20 mouse cellular contexts compared by ENCODE assay signal in the genomic region with DNA sequence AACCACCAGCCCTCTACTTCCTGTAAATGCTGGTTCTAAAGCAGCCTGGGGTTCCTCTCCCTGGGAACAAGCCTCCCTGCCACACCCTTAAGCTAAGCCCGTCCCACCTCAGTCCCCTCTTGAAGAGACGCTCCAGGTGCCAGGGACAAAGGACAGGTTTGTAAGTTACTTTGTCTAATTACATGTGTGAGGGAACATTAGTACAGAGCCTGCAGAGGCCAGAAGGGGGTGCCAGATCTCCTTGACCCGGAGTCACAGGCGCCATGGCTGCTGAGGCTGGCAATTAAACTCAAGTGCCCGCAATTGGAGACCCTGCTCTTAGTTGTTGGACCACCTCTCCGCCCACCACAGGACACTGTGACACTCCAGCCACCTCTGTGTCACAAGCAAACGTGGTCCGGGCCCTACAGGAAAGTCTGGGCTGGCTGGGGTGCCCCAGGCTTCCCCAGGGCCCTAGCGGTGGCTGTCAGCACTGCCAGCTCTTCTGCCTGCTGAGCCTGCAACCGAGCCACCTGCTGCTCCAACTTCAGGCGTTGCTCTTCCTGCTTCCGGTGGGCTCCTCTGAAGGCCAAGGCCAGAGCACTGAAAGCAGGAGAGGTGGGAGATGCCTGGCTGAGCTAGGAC. TPM values are rescaled to one million over a fixed set of nuclear protein-coding genes. Genes with fewer than 3 reads are reported as not detected.
DNase-seq lines count a peak whose midpoint lies in the region; ATAC-seq and TF ChIP-seq lines count a peak whose summit lies in the region.
"Had no signal": no experiment of that assay in that cellular context is flagged by ENCODE, and none has a peak within 500 bp of the region (broad histone marks: within the 10 kb centered on the region; RNA-seq: fewer than 3 reads in every experiment).

No protein-coding gene starts in this region.

- ATAC-seq in forebrain, embryonic 13.5 days: no peak
- no peak for ATAC-seq in kidney, embryonic 14.5 days (ENCODE audit: low FRiP score, low TSS enrichment)
- ATAC-seq: forebrain, embryonic 14.5 days; midbrain, embryonic 13.5 days; Patski had no signal

- H3K9ac ChIP-seq in forebrain, embryonic 13.5 days: no peak overlapping the region
- H3K9ac ChIP-seq in kidney, embryonic 14.5 days (ENCODE audit: low read depth, low read length): no peak overlapping the region
- H3K9ac ChIP-seq in CH12.LX (ENCODE audit: insufficient read depth, low read depth): no peak overlapping the region
- H3K9ac ChIP-seq: embryonic facial prominence, embryonic 15.5 days; hindbrain, embryonic 15.5 days; liver, embryonic 13.5 days; midbrain, embryonic 13.5 days had no signal

- H3K79me2 ChIP-seq in CH12.LX (replicated peaks; ENCODE audit: control insufficient read depth, extremely low read depth, insufficient read depth, poor library complexity, severe bottlenecking): no peaks in the 10 kb centered on the region

- DNase-seq in forebrain, embryonic 10.5 days (ENCODE audit: extremely low spot score, low spot score): no peak
- peak; percentile 38 to 47 for DNase-seq in kidney, postnatal 25 days
- DNase-seq in CH12.LX (ENCODE audit: extremely low read depth): no peak
- no peak for DNase-seq in thymus, postnatal 0 days (ENCODE audit: low spot score)
- DNase-seq in B cell, adult 2 months: no peak
- DNase-seq: cerebellum, adult 8-10 months; heart, adult 11 months; heart, postnatal 10 days; kidney, postnatal 14 days; liver, embryonic 13.5 days; lung, postnatal 4 days; right cerebral cortex, postnatal 25 days had no signal

- no peak for TF ChIP-seq POLR2A in CH12.LX (IDR thresholded peaks at IDR 0.05; ENCODE audit: low read depth, low read length)
- no peak for TF ChIP-seq POLR2A in bone marrow, adult 2 months (IDR thresholded peaks at IDR 0.05; ENCODE audit: borderline replicate concordance, control insufficient read depth, low read depth, low read length)

- H3K27me3 ChIP-seq in forebrain, embryonic 10.5 days (ENCODE audit: poor library complexity, severe bottlenecking): no peaks in the 10 kb centered on the region
- peaks cover 11% of the 10 kb centered on the region for H3K27me3 ChIP-seq in forebrain, embryonic 13.5 days
- H3K27me3 ChIP-seq in kidney, embryonic 14.5 days (ENCODE audit: control insufficient read depth, insufficient read depth, low read length): no peaks in the 10 kb centered on the region
- no peaks in the 10 kb centered on the region for H3K27me3 ChIP-seq in CH12.LX (replicated peaks)
- H3K27me3 ChIP-seq: embryonic facial prominence, embryonic 15.5 days; hindbrain, embryonic 15.5 days; midbrain, embryonic 13.5 days; Patski had no signal

- dilution Hi-C loops in CH12.LX (cut with MboI; ENCODE audit: extremely low pct_ligation_motif_present, extremely low pct_unique_long_range_greater_than_20kb, low sequenced_read_pairs): no loop called here

- peaks cover 37% of the 10 kb centered on the region for H3K4me1 ChIP-seq in forebrain, embryonic 10.5 days
- peaks cover 21% of the 10 kb centered on the region for H3K4me1 ChIP-seq in forebrain, embryonic 13.5 days
- H3K4me1 ChIP-seq in kidney, embryonic 14.5 days (ENCODE audit: control insufficient read depth, insufficient read depth, low read length): peaks cover 16% of the 10 kb centered on the region
- H3K4me1 ChIP-seq in CH12.LX (ENCODE audit: control insufficient read depth in 1 of 2, insufficient read depth in 2 of 2): peaks cover 5 to 26% of the 10 kb centered on the region in 2 experiments
- no peaks in the 10 kb centered on the region; the same call in 1 of the 2 replicates for H3K4me1 ChIP-seq in bone marrow, adult 2 months (ENCODE audit: control insufficient read depth, insufficient read depth, low read length)

- TF ChIP-seq CTCF in CH12.LX (conservative IDR thresholded peaks at IDR 0.05 in 1 of 2, IDR thresholded peaks at IDR 0.05 in 1 of 2; ENCODE audit: low read depth in 2 of 2, low read length in 2 of 2): peak in 1 of 2 experiments; percentile 44; a peak in 2 of 4 replicates
- TF ChIP-seq CTCF in bone marrow, adult 2 months (IDR thresholded peaks at IDR 0.05; ENCODE audit: control insufficient read depth, insufficient read depth, low read length): peak; percentile 14; the same call in 1 of the 2 replicates

- no peak for TF ChIP-seq EP300 in CH12.LX (IDR thresholded peaks at IDR 0.05; ENCODE audit: low read length)

- no peaks in the 10 kb centered on the region for H3K9me3 ChIP-seq in forebrain, embryonic 10.5 days
- H3K9me3 ChIP-seq in forebrain, embryonic 13.5 days (replicated peaks): no peaks in the 10 kb centered on the region
- H3K9me3 ChIP-seq in kidney, embryonic 14.5 days (ENCODE audit: control insufficient read depth, low read length): no peaks in the 10 kb centered on the region
- no peaks in the 10 kb centered on the region for H3K9me3 ChIP-seq in CH12.LX (replicated peaks; ENCODE audit: low read length)
- H3K9me3 ChIP-seq: embryonic facial prominence, embryonic 15.5 days; hindbrain, embryonic 15.5 days; liver, embryonic 13.5 days; midbrain, embryonic 13.5 days had no signal

- H3K36me3 ChIP-seq in forebrain, embryonic 10.5 days (replicated peaks): no peaks in the 10 kb centered on the region
- H3K36me3 ChIP-seq in forebrain, embryonic 13.5 days (ENCODE audit: poor library complexity, severe bottlenecking): no peaks in the 10 kb centered on the region
- H3K36me3 ChIP-seq in kidney, embryonic 14.5 days (ENCODE audit: control insufficient read depth, insufficient read depth, low read length): no peaks in the 10 kb centered on the region
- no peaks in the 10 kb centered on the region for H3K36me3 ChIP-seq in CH12.LX (replicated peaks in 1 of 2; ENCODE audit: control insufficient read depth in 1 of 2, insufficient read depth in 1 of 2, low read length in 1 of 2)
- H3K36me3 ChIP-seq: embryonic facial prominence, embryonic 15.5 days; hindbrain, embryonic 15.5 days; liver, embryonic 13.5 days; midbrain, embryonic 13.5 days had no signal

- peak; percentile 18 for TF ChIP-seq RAD21 in CH12.LX (IDR thresholded peaks at IDR 0.05; ENCODE audit: low read depth, low read length)

- peak overlapping the region; percentile 6; the same call in 1 of the 2 replicates for H3K4me3 ChIP-seq in forebrain, embryonic 10.5 days
- H3K4me3 ChIP-seq in forebrain, embryonic 13.5 days: no peak overlapping the region
- no peak overlapping the region for H3K4me3 ChIP-seq in kidney, embryonic 14.5 days (ENCODE audit: low read length)
- H3K4me3 ChIP-seq in CH12.LX (replicated peaks in 1 of 3; ENCODE audit: low read depth in 2 of 3, low read length in 2 of 3, poor library complexity in 1 of 3): no peak overlapping the region
- H3K4me3 ChIP-seq in bone marrow, adult 2 months (replicated peaks; ENCODE audit: control insufficient read depth, low read depth, low read length): no peak overlapping the region
- H3K4me3 ChIP-seq: embryonic facial prominence, embryonic 15.5 days; hindbrain, embryonic 15.5 days; liver, embryonic 13.5 days; midbrain, embryonic 13.5 days had no signal

- peak overlapping the region; percentile 48 for H3K27ac ChIP-seq in forebrain, embryonic 10.5 days
- H3K27ac ChIP-seq in forebrain, embryonic 13.5 days: no peak overlapping the region
- H3K27ac ChIP-seq in kidney, embryonic 14.5 days (ENCODE audit: low read depth, low read length): no peak overlapping the region
- H3K27ac ChIP-seq in CH12.LX (ENCODE audit: insufficient read depth, low read depth): no peak overlapping the region
- no peak overlapping the region for H3K27ac ChIP-seq in bone marrow, adult 2 months (ENCODE audit: control insufficient read depth, insufficient read depth, low read depth, low read length, poor library complexity)
- H3K27ac ChIP-seq: embryonic facial prominence, embryonic 15.5 days; hindbrain, embryonic 15.5 days; liver, embryonic 13.5 days; midbrain, embryonic 13.5 days had no signal

- in situ Hi-C loops in CH12.LX (cut with MboI; ENCODE audit: low pct_ligation_motif_present, low pct_unique_long_range_greater_than_20kb, low sequenced_read_pairs): no loop called here

- WGBS in forebrain, embryonic 10.5 days: 76% methylated on average over 12 of the region's 12 CpGs
- WGBS in forebrain, embryonic 13.5 days: 66% methylated on average over 12 of the region's 12 CpGs
- 73% methylated on average over 12 of the region's 12 CpGs for WGBS in kidney, embryonic 14.5 days
- 83% methylated on average over 12 of the region's 12 CpGs for WGBS in bone marrow, adult 2 months

- no peak overlapping the region for H3K4me2 ChIP-seq in forebrain, embryonic 13.5 days
- no peak overlapping the region for H3K4me2 ChIP-seq in kidney, embryonic 14.5 days (replicated peaks; ENCODE audit: low read depth, low read length)
- H3K4me2 ChIP-seq in CH12.LX (ENCODE audit: insufficient read depth, low read depth, poor library complexity, severe bottlenecking): no peak overlapping the region
- H3K4me2 ChIP-seq: embryonic facial prominence, embryonic 15.5 days; hindbrain, embryonic 15.5 days; liver, embryonic 13.5 days; midbrain, embryonic 13.5 days had no signal

RNA-seq across cellular contexts. Expression of a gene that starts 3.6 kb away (rescaled TPM):
- 47.8 and 49.0 TPM in 2 replicates for polyA plus RNA-seq in forebrain, embryonic 10.5 days (2016; fragmentation: Nextera tagmentation; extraction: Ambion mirVana)
- polyA plus RNA-seq in forebrain, embryonic 13.5 days (2015; fragmentation: Nextera tagmentation; extraction: Ambion mirVana): 11.6 and 12.9 TPM in 2 replicates
- 134 and 149 TPM in 2 replicates for polyA plus RNA-seq in kidney, embryonic 14.5 days (2014; fragmentation: Nextera tagmentation; extraction: Ambion mirVana)
- total RNA-seq in CH12.LX (2012; rRNA removed) (25.2 and 25.3 TPM in 2 replicates), CH12.LX (2014; rRNA removed) (11.8 and 13.1 TPM in 2 replicates)
- 14.2 and 15.6 TPM in 2 replicates for polyA plus RNA-seq in CH12.LX (2012; ENCODE audit: insufficient read length, low read depth)
- polyA plus RNA-seq in bone marrow, adult 2 months (2011; ENCODE audit: insufficient read depth, insufficient read length, low replicate concordance, missing spikeins): 9.5 and 17.5 TPM in 2 replicates
- polyA plus RNA-seq in thymus, postnatal 0 days (2015; fragmentation: Nextera tagmentation; extraction: Ambion mirVana): 17.7 and 18.4 TPM in 2 replicates

RNA-seq across cellular contexts. Expression of a gene that starts 10.3 kb away (rescaled TPM):
- polyA plus RNA-seq in forebrain, embryonic 10.5 days (2016; fragmentation: Nextera tagmentation; extraction: Ambion mirVana): 5.8 and 5.9 TPM in 2 replicates
- 3.7 and 4.2 TPM in 2 replicates for polyA plus RNA-seq in forebrain, embryonic 13.5 days (2015; fragmentation: Nextera tagmentation; extraction: Ambion mirVana)
- polyA plus RNA-seq in kidney, embryonic 14.5 days (2014; fragmentation: Nextera tagmentation; extraction: Ambion mirVana): 10.4 and 12.3 TPM in 2 replicates
- total RNA-seq in CH12.LX (2012; rRNA removed): not detected in 2 replicates
- total RNA-seq in CH12.LX (2014; rRNA removed): not detected in 2 replicates
- polyA plus RNA-seq in CH12.LX (2012; ENCODE audit: insufficient read length, low read depth): not detected in 2 replicates
- 7.2 and 15.9 TPM in 2 replicates for polyA plus RNA-seq in bone marrow, adult 2 months (2011; ENCODE audit: insufficient read depth, insufficient read length, low replicate concordance, missing spikeins)
- polyA plus RNA-seq in thymus, postnatal 0 days (2015; fragmentation: Nextera tagmentation; extraction: Ambion mirVana): 4.7 and 5.1 TPM in 2 replicates

RNA-seq across cellular contexts. Expression of a gene that starts 11.3 kb away (rescaled TPM):
- polyA plus RNA-seq in forebrain, embryonic 10.5 days (2016; fragmentation: Nextera tagmentation; extraction: Ambion mirVana): 106 and 108 TPM in 2 replicates
- polyA plus RNA-seq in forebrain, embryonic 13.5 days (2015; fragmentation: Nextera tagmentation; extraction: Ambion mirVana): 99.2 and 101 TPM in 2 replicates
- polyA plus RNA-seq in kidney, embryonic 14.5 days (2014; fragmentation: Nextera tagmentation; extraction: Ambion mirVana): 107 and 125 TPM in 2 replicates
- total RNA-seq in CH12.LX (2012; rRNA removed) (66.0 and 67.3 TPM in 2 replicates), CH12.LX (2014; rRNA removed) (47.6 and 56.7 TPM in 2 replicates)
- 132 and 137 TPM in 2 replicates for polyA plus RNA-seq in CH12.LX (2012; ENCODE audit: insufficient read length, low read depth)
- polyA plus RNA-seq in bone marrow, adult 2 months (2011; ENCODE audit: insufficient read depth, insufficient read length, low replicate concordance, missing spikeins): 45.8 and 70.5 TPM in 2 replicates
- polyA plus RNA-seq in thymus, postnatal 0 days (2015; fragmentation: Nextera tagmentation; extraction: Ambion mirVana): 83.2 and 87.4 TPM in 2 replicates

RNA-seq across cellular contexts. Expression of a gene that starts 14.2 kb away (rescaled TPM):
- polyA plus RNA-seq in forebrain, embryonic 10.5 days (2016; fragmentation: Nextera tagmentation; extraction: Ambion mirVana): 3.5 and 4.0 TPM in 2 replicates
- 3.6 and 4.5 TPM in 2 replicates for polyA plus RNA-seq in forebrain, embryonic 13.5 days (2015; fragmentation: Nextera tagmentation; extraction: Ambion mirVana)
- polyA plus RNA-seq in kidney, embryonic 14.5 days (2014; fragmentation: Nextera tagmentation; extraction: Ambion mirVana): 4.6 and 5.2 TPM in 2 replicates
- total RNA-seq in CH12.LX (2012; rRNA removed) (7.1 and 8.9 TPM in 2 replicates), CH12.LX (2014; rRNA removed) (4.4 and 4.8 TPM in 2 replicates)
- polyA plus RNA-seq in CH12.LX (2012; ENCODE audit: insufficient read length, low read depth): 4.5 and 7.4 TPM in 2 replicates
- 7.9 and 10.1 TPM in 2 replicates for polyA plus RNA-seq in bone marrow, adult 2 months (2011; ENCODE audit: insufficient read depth, insufficient read length, low replicate concordance, missing spikeins)
- polyA plus RNA-seq in thymus, postnatal 0 days (2015; fragmentation: Nextera tagmentation; extraction: Ambion mirVana): 17.4 and 19.2 TPM in 2 replicates

RNA-seq across cellular contexts. Expression of a gene that starts 18.7 kb away (rescaled TPM):
- 81.4 and 82.7 TPM in 2 replicates for polyA plus RNA-seq in forebrain, embryonic 10.5 days (2016; fragmentation: Nextera tagmentation; extraction: Ambion mirVana)
- polyA plus RNA-seq in forebrain, embryonic 13.5 days (2015; fragmentation: Nextera tagmentation; extraction: Ambion mirVana): 95.8 and 99.4 TPM in 2 replicates
- polyA plus RNA-seq in kidney, embryonic 14.5 days (2014; fragmentation: Nextera tagmentation; extraction: Ambion mirVana): 112 and 115 TPM in 2 replicates
- 118 and 130 TPM in 2 replicates for total RNA-seq in CH12.LX (2012; rRNA removed)
- total RNA-seq in CH12.LX (2014; rRNA removed): 69.6 and 78.4 TPM in 2 replicates
- 98.7 and 111 TPM in 2 replicates for polyA plus RNA-seq in CH12.LX (2012; ENCODE audit: insufficient read length, low read depth)
- polyA plus RNA-seq in bone marrow, adult 2 months (2011; ENCODE audit: insufficient read depth, insufficient read length, low replicate concordance, missing spikeins): 75.6 and 139 TPM in 2 replicates
- 143 and 152 TPM in 2 replicates for polyA plus RNA-seq in thymus, postnatal 0 days (2015; fragmentation: Nextera tagmentation; extraction: Ambion mirVana)

Comparison
In these comparisons a context has a peak if more than half of its experiments do, and no peak if none do; other contexts are left out.
1. DNase-seq: peak in kidney, postnatal 25 days (2 of 2); none in forebrain, embryonic 10.5 days (single experiment), CH12.LX (single experiment), thymus, postnatal 0 days (single experiment) and B cell, adult 2 months (0 of 2).